Mouse (Mus musculus): ENCODE measurements around the gene Cfap58. TPM values are rescaled to one million over a fixed set of nuclear protein-coding genes. Genes with fewer than 3 reads are reported as not detected.

The Cfap58 gene
- polyA plus RNA-seq, 1 experiment from 2014 or later = 0.20 TPM

DNA sequence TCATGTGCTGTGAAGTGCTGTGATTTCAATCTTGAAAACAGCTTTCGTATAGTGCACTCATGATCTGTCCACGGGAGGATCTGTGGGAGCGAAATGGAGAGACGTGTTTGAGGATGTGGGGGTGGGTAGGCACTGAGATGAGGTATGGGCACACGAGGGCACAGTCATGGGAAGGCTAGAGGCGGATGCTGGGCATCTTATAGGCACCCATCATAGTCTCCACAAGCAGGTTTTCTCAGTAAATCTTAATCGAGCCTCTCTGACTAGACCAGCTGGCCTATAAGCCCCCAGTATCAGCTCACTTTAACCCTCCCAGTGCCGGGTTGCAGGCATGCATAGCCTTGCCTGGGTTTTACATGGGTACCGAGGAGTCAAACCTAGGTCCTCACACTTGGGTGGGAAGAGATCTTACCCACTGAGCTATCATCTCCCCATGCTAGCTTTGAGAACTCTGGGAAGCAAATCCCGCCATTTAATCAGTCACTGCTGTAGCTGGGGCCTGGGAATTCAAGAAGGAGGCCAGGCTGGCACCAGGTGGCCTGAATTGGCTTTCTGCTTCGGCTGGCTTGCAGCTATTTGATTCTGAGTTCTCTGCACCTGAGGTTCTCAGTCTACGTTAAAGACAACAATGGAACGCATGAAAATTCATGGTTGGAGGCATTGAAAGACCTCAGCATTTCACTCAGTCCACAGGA lies 51.6 kb downstream of the Cfap58 start:
- 53% methylated on average over 13 of the region's 13 CpGs for WGBS
- H3K9me3 ChIP-seq = no peaks in the 10 kb centered on the region
- H3K36me3 ChIP-seq = no peaks in the 10 kb centered on the region
- H3K27me3 ChIP-seq (replicated peaks) = no peaks in the 10 kb centered on the region
- ATAC-seq (ENCODE audit: low FRiP score, low read depth) = peak; percentile 73
- no peak overlapping the region for H3K4me2 ChIP-seq (replicated peaks)
- H3K4me1 ChIP-seq = no peaks in the 10 kb centered on the region
- H3K4me3 ChIP-seq = no peak overlapping the region
- no peak overlapping the region for H3K27ac ChIP-seq
- H3K9ac ChIP-seq = no peak overlapping the region

DNA sequence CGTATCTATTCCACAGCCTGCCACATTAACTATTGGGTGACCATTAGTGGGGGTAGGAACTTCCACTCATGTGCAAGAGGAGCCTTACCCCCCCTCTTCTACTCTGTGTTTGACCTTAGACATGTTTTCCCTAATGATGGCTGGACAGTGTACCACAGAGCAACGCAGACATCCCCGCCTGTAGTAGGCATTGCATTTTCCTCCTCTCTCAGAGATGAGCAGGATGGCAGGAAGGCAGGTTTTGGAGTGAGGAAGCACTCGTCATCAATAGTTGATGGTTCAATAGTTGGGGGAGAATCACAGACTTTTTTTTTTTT lies 52.1 kb downstream of the Cfap58 start:
- Histone ChIP-seq H3K27ac (no peak overlapping the region), H3K4me3 (no peak overlapping the region), H3K4me1 (no peaks in the 10 kb centered on the region), H3K9ac (no peak overlapping the region), H3K27me3 (replicated peaks) (no peaks in the 10 kb centered on the region), H3K36me3 (no peaks in the 10 kb centered on the region), H3K4me2 (replicated peaks) (no peak overlapping the region), H3K9me3 (no peaks in the 10 kb centered on the region)
- 60% methylated on average over 4 of the region's 4 CpGs for WGBS
- ATAC-seq (ENCODE audit: low FRiP score, low read depth) = peak; percentile 74

DNA sequence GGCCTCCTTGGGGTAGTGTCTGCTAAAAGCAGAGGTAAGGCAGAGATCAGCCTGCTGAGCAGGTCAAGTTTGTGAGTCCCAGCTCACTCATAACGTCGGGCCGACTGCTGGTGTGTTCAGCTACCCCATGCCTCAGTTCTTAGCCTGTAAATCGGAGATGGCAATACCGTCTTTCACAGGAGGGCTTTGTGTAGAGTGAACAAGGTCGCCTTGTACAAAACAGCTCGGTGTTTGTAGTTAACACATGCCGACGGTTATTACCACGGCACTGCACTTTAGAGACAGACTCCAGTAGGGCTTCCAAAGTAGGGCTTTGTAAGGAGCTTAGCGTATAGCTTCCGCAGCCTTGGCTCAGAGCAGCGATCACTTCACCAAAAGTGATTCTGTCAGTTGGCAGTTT lies 63.8 kb downstream of the Cfap58 start:
- Histone ChIP-seq H3K9ac (no peak overlapping the region), H3K4me1 (no peaks in the 10 kb centered on the region), H3K4me2 (replicated peaks) (no peak overlapping the region), H3K9me3 (no peaks in the 10 kb centered on the region), H3K36me3 (no peaks in the 10 kb centered on the region), H3K27me3 (replicated peaks) (no peaks in the 10 kb centered on the region), H3K27ac (no peak overlapping the region), H3K4me3 (no peak overlapping the region)
- no peak for ATAC-seq (ENCODE audit: low FRiP score, low read depth)
- WGBS = 80% methylated on average over 13 of the region's 13 CpGs

DNA sequence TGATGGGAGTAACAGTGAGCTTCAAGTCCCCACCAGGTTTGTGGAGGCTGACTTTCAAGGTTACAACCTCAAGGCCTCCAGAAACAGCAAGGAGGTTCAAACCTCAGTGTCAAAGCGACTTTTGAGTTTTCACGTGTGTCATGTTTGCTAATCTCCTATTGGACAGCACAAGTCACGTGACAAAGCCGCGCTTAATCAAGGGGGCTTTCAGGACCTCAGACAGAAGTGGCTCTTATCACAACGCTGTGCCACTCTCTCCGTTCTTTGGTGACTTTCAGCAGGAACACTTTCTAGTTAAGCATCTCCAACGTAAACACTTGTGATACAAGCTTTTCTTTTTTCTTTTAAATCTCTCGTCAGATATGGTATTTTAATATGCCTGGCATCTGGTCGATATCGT lies 64.3 kb downstream of the Cfap58 start:
- ATAC-seq (ENCODE audit: low FRiP score, low read depth) = no peak
- Histone ChIP-seq H3K4me3 (no peak overlapping the region), H3K27ac (no peak overlapping the region), H3K4me1 (no peaks in the 10 kb centered on the region), H3K36me3 (no peaks in the 10 kb centered on the region), H3K27me3 (replicated peaks) (no peaks in the 10 kb centered on the region), H3K4me2 (replicated peaks) (no peak overlapping the region), H3K9me3 (no peaks in the 10 kb centered on the region), H3K9ac (no peak overlapping the region)
- 89% methylated on average over 11 of the region's 11 CpGs for WGBS

DNA sequence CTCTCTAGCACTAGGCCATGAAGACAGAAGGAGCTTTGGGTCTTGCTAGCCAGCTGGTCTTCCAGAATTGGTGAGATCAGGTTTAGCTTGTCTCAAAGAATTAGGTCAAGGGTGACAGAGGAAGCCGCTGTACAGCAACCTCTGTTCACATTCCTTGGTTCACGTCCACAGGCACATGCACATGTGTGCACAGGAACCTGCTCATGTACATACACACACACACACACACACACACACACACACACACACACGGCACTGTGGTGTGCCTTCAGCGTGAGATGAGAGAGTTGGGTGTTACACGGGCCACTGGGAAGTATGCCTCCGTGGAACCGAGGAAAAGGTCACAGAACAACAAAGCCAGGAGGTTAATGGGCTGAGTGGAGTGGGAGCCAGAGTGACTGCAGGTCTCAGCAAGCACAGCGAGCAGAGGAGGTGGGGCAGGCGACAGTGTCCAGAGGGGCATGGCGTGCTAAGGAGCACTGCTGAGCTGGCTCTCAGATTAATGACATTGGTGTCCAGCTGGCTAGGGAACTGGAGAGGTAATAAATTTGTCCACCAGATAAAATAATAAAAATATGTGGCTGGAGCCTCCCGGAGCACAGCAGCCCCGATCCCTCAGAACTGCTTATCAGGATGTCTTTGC lies 71.4 kb downstream of the Cfap58 start:
- H3K36me3 ChIP-seq = no peaks in the 10 kb centered on the region
- H3K27me3 ChIP-seq (replicated peaks) = no peaks in the 10 kb centered on the region
- 46% methylated on average over 12 of the region's 12 CpGs for WGBS
- no peak overlapping the region for H3K27ac ChIP-seq
- no peak for ATAC-seq (ENCODE audit: low FRiP score, low read depth)
- 0 out of 2 replicates have a peak, but pooled peaks cover 6% of the 10 kb centered on the region for H3K4me1 ChIP-seq
- H3K4me3 ChIP-seq = no peak overlapping the region
- H3K4me2 ChIP-seq (replicated peaks) = no peak overlapping the region
- no peak overlapping the region for H3K9ac ChIP-seq
- no peaks in the 10 kb centered on the region for H3K9me3 ChIP-seq

DNA sequence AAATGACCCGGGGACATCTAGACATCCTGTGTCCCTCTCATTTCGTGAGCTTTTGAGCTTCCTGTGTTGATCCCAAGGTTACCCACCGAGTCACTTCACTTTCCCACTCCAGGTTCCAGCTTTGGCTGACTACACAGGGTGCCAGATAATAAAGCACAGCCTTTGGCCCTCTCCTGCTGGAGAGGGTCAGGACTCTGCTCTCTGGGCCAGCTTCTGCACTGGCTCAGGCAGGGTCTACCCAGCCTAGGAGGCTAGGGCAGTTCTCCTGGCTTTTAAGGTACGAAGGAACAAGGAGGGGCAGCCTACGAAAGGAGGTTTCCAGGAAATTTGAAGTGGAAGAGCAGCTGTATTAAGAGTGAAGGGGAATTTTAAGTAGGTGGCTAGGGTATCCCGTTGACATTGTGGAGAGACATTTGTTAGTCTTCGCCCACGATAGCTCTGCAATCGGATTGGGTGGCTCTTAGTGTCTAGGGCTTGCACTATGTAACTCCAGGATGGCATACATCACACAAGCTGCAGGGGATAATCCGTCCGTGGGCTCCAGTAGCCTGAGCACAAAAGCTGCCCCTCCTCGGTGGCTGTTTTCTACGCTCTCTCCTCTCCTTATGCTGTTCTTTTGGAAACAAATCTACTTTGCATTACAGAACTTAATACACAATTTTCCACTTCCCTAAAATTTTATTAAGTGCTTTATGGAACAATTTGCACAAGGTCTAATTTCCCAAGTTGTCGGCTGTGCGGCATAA lies 72.3 kb downstream of the Cfap58 start:
- Histone ChIP-seq H3K27ac (no peak overlapping the region), H3K9ac (no peak overlapping the region), H3K9me3 (no peaks in the 10 kb centered on the region), H3K27me3 (replicated peaks) (no peaks in the 10 kb centered on the region), H3K4me1 (0 out of 2 replicates have a peak, but pooled peaks cover 6% of the 10 kb centered on the region), H3K4me2 (replicated peaks) (no peak overlapping the region), H3K36me3 (no peaks in the 10 kb centered on the region), H3K4me3 (no peak overlapping the region)
- WGBS = 76% methylated on average over 15 of the region's 15 CpGs
- ATAC-seq (ENCODE audit: low FRiP score, low read depth) = no peak

DNA sequence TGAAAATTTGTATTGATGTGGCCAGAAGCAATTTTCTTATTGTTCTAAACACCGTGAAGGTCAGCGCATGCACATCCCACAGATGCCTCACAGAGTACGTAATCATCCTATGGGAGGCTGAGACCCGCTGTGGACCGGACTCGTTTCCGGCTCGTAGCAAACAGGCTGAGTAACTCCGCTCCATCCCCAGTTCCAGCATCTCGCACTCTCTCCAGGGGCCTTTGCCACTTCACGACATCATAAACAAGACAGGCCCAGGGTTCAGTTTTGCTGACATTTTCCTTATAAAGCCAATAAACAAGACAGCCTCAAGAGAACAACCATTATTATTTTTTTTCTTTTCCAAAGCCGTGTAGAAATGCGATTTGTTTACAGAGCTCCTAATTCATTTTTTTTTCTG lies 82.6 kb downstream of the Cfap58 start:
- WGBS = 65% methylated on average over 13 of the region's 13 CpGs

DNA sequence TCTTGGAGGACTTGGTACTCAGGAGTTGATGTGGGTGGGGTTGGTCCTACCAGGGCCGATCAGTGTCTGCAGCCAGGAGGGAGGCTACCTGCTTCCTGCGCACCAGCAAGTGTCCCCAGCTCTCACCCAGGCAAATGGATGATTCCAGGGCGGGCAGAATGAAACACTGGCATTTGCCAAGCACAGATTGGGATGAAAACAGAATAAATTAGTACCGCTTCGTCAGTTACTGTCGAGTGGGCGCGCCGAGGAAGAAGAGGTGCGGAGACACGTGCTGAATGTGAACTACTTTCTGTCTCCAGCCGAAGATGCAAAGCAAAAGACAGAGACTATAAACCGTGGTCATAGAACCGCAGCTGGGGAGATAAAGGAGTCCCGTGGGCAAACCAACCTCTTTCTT lies 84.0 kb downstream of the Cfap58 start:
- no peak for ATAC-seq (ENCODE audit: low FRiP score, low read depth)
- H3K9ac ChIP-seq = no peak overlapping the region
- H3K9me3 ChIP-seq = no peaks in the 10 kb centered on the region
- WGBS = 62% methylated on average over 15 of the region's 15 CpGs
- H3K4me2 ChIP-seq (replicated peaks) = no peak overlapping the region
- H3K36me3 ChIP-seq = no peaks in the 10 kb centered on the region
- no peaks in the 10 kb centered on the region for H3K4me1 ChIP-seq
- H3K27ac ChIP-seq = no peak overlapping the region
- H3K4me3 ChIP-seq = no peak overlapping the region
- no peaks in the 10 kb centered on the region for H3K27me3 ChIP-seq (replicated peaks)

More for the DNA sequence above, 82.6 kb downstream of the Cfap58 start:
- no peak overlapping the region for H3K27ac ChIP-seq
- 0 out of 2 replicates have a peak, but pooled peaks cover 3% of the 10 kb centered on the region for H3K4me1 ChIP-seq
- H3K4me2 ChIP-seq (replicated peaks) = no peak overlapping the region
- no peak overlapping the region for H3K4me3 ChIP-seq
- H3K36me3 ChIP-seq = no peaks in the 10 kb centered on the region
- ATAC-seq (ENCODE audit: low FRiP score, low read depth) = no peak
- H3K27me3 ChIP-seq (replicated peaks) = no peaks in the 10 kb centered on the region
- no peak overlapping the region for H3K9ac ChIP-seq
- no peaks in the 10 kb centered on the region for H3K9me3 ChIP-seq

DNA sequence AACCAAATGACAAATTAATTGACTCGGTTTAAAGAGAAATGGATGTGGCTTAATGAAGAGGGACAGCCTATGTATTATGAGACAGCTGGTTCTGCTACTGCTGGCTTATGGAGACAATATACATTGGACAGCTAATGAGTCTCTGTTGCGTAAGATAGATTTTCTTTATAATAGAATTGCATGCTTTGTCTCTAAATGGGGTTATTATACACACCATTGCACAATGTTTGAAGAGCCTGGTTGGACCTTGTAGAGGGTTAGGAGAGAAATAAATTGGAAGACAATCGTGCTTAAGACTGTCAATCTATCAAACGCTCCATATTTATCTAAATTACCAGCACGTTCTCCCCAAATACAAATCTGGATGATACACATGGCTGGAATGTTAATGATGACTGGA lies 85.3 kb downstream of the Cfap58 start:
- no peak overlapping the region for H3K9ac ChIP-seq
- no peak overlapping the region for H3K4me2 ChIP-seq (replicated peaks)
- no peaks in the 10 kb centered on the region for H3K9me3 ChIP-seq
- ATAC-seq (ENCODE audit: low FRiP score, low read depth) = peak; percentile 43; the same call in 1 of the 2 replicates
- no peak overlapping the region for H3K4me3 ChIP-seq
- H3K27ac ChIP-seq = no peak overlapping the region
- H3K36me3 ChIP-seq = no peaks in the 10 kb centered on the region
- 0 out of 2 replicates have a peak, but pooled peaks cover 8% of the 10 kb centered on the region for H3K4me1 ChIP-seq
- WGBS = 73% methylated on average over 5 of the region's 5 CpGs
- no peaks in the 10 kb centered on the region for H3K27me3 ChIP-seq (replicated peaks)

DNA sequence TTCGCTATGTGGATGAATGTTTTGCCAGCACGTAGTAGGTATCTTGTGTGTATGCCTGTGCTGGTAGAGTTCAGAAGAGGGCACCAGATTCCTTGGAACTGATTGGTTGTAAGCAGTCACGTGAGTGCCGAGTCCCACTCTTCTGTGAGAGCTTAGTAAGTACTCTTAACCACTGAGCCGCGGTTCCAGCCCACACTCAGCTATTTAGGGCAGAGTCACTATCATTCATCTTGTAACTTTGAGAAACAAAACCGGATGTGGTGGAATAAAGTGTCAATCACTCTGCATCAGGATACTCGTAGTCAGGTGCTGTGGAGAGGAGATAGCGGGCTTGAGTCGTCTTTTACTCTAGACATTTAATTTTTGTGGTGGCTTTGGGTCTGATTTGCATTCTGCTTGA lies 86.3 kb downstream of the Cfap58 start:
- Histone ChIP-seq H3K4me2 (replicated peaks) (no peak overlapping the region), H3K27me3 (replicated peaks) (no peaks in the 10 kb centered on the region), H3K36me3 (no peaks in the 10 kb centered on the region), H3K9ac (no peak overlapping the region), H3K4me1 (0 out of 2 replicates have a peak, but pooled peaks cover 11% of the 10 kb centered on the region), H3K4me3 (no peak overlapping the region), H3K27ac (no peak overlapping the region), H3K9me3 (no peaks in the 10 kb centered on the region)
- ATAC-seq (ENCODE audit: low FRiP score, low read depth) = no peak
- WGBS = 93% methylated on average over 10 of the region's 10 CpGs

DNA sequence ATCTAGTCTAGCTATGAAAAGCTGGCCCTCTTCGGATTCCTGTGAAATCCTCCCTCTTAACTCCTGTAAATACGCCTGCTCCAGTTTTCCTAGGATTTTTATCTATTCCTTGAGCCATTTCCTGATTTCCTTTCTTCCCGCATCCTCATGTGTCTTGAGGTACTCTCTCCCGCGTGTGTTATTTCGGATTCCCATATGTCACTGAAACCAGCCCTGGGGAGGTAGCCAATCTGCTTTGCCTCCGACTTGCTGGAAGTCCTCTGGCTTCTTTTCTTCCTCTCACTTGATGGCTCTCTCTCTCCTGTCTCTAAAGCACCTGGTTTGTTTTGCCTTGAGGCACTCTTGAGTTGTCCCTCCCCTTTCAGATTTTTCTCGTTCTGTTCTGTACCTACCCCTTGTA lies 87.9 kb downstream of the Cfap58 start:
- H3K27me3 ChIP-seq (replicated peaks) = no peaks in the 10 kb centered on the region
- no peaks in the 10 kb centered on the region for H3K9me3 ChIP-seq
- H3K4me1 ChIP-seq = 0 out of 2 replicates have a peak, but pooled peaks cover 11% of the 10 kb centered on the region
- H3K4me3 ChIP-seq = no peak overlapping the region
- ATAC-seq (ENCODE audit: low FRiP score, low read depth) = no peak
- H3K4me2 ChIP-seq (replicated peaks) = no peak overlapping the region
- 92% methylated on average over 8 of the region's 8 CpGs for WGBS
- H3K27ac ChIP-seq = no peak overlapping the region
- no peaks in the 10 kb centered on the region for H3K36me3 ChIP-seq
- H3K9ac ChIP-seq = no peak overlapping the region

DNA sequence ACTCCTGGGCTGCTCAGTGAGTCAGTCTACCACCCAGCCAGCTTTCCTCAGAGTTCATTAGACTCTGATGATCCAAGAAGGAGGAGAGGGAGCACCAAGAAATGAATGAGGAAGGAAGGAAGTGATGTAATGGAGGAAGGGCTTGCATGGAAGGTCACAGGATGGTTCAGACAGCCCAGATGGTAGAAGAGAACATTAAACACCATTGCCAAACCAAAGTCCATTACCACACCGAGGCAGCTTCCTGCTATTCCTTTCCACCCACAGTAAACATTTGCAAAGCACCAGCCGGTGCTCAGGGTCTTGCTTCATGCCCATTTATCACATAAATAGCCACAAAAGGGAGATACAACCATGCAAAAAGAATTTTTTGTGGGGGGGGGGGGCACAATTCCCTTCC lies 89.4 kb downstream of the Cfap58 start:
- H3K4me2 ChIP-seq (replicated peaks) = no peak overlapping the region
- H3K9me3 ChIP-seq = no peaks in the 10 kb centered on the region
- no peaks in the 10 kb centered on the region for H3K27me3 ChIP-seq (replicated peaks)
- 41% methylated on average over 2 of the region's 2 CpGs for WGBS
- H3K27ac ChIP-seq = no peak overlapping the region
- H3K9ac ChIP-seq = no peak overlapping the region
- H3K4me3 ChIP-seq = no peak overlapping the region
- 0 out of 2 replicates have a peak, but pooled peaks cover 11% of the 10 kb centered on the region for H3K4me1 ChIP-seq
- no peak for ATAC-seq (ENCODE audit: low FRiP score, low read depth)
- no peaks in the 10 kb centered on the region for H3K36me3 ChIP-seq
